Mouse (Mus musculus) layer of hippocampus, adult 9-10 months (tissue): ENCODE measurements around the gene Gm28539.
"Not testable (repeated sequence)": the region's sequence is repeated elsewhere in the genome, so short reads cannot be mapped to it uniquely, and the experiment has no call there.

Source experiments
- DNase-seq: peaks from one replicate; pipeline ENCODE4 v3.0.0; 2022; ENCODE audit warnings: low spot score

Gene Gm28539

GRCm38 (mm10) chr16:18858551-18858950, 22.2 kb downstream of the Gm28539 start:
- DNase-seq, result peak; percentile 83

GRCm38 (mm10) chr16:18860186-18860585, 23.8 kb downstream of the Gm28539 start:
- no peak for DNase-seq

GRCm38 (mm10) chr16:18870495-18870894, 34.1 kb downstream of the Gm28539 start:
- not testable (repeated sequence) for DNase-seq

- no peak for DNase-seq
Measured at GRCm38 (mm10) chr16:18876091-18876441, 39.7 kb downstream of the Gm28539 start.

GRCm38 (mm10) chr16:18876442-18877308, 40.3 kb downstream of the Gm28539 start, which contains the start of the genes Mrpl40 and Hira:
TSS of gene Mrpl40 (minus strand) at chr16:18876862.
TSS of gene Hira (plus strand) at chr16:18877037.
- peak; percentile 83 for DNase-seq

GRCm38 (mm10) chr16:18877386-18878090, 41.2 kb downstream of the Gm28539 start:
- DNase-seq, result peak; percentile 24

- peak; percentile 8 for DNase-seq
Measured at GRCm38 (mm10) chr16:18878091-18878720, 41.8 kb downstream of the Gm28539 start.

- no peak for DNase-seq
Measured at GRCm38 (mm10) chr16:18884044-18884443, 47.7 kb downstream of the Gm28539 start.

- DNase-seq, result no peak
Measured at GRCm38 (mm10) chr16:18893840-18894372, 57.5 kb downstream of the Gm28539 start.

- no peak for DNase-seq
Measured at GRCm38 (mm10) chr16:18895249-18895648, 58.9 kb downstream of the Gm28539 start.

GRCm38 (mm10) chr16:18896429-18896828, 60.0 kb downstream of the Gm28539 start:
- DNase-seq, result no peak

- DNase-seq, result no peak
Measured at GRCm38 (mm10) chr16:18905648-18906047, 69.3 kb downstream of the Gm28539 start.

- no peak for DNase-seq
Measured at GRCm38 (mm10) chr16:18916064-18916463, 79.7 kb downstream of the Gm28539 start.

GRCm38 (mm10) chr16:18921771-18922170, 85.4 kb downstream of the Gm28539 start:
- DNase-seq, result no peak

- no peak for DNase-seq
Measured at GRCm38 (mm10) chr16:18927963-18928362, 91.6 kb downstream of the Gm28539 start.

- no peak for DNase-seq
Measured at GRCm38 (mm10) chr16:18938321-18939082, 102.1 kb downstream of the Gm28539 start.

- DNase-seq, result no peak
Measured at GRCm38 (mm10) chr16:18943906-18944305, 107.5 kb downstream of the Gm28539 start.

- no peak for DNase-seq
Measured at GRCm38 (mm10) chr16:18948941-18949340, 112.6 kb downstream of the Gm28539 start.

- DNase-seq, result no peak
Measured at GRCm38 (mm10) chr16:18950351-18950750, 114.0 kb downstream of the Gm28539 start.

GRCm38 (mm10) chr16:18952813-18953212, 116.4 kb downstream of the Gm28539 start:
- no peak for DNase-seq

- no peak for DNase-seq
Measured at GRCm38 (mm10) chr16:18955070-18955469, 118.7 kb downstream of the Gm28539 start.

GRCm38 (mm10) chr16:18963486-18963885, 127.1 kb downstream of the Gm28539 start:
- no peak for DNase-seq
